Mouse (Mus musculus): Measurements from ENCODE around the gene Rps13.
"Not testable (repeated sequence)": the region's sequence is repeated elsewhere in the genome, so short reads cannot be mapped to it uniquely, and the experiment has no call there.

DNA sequence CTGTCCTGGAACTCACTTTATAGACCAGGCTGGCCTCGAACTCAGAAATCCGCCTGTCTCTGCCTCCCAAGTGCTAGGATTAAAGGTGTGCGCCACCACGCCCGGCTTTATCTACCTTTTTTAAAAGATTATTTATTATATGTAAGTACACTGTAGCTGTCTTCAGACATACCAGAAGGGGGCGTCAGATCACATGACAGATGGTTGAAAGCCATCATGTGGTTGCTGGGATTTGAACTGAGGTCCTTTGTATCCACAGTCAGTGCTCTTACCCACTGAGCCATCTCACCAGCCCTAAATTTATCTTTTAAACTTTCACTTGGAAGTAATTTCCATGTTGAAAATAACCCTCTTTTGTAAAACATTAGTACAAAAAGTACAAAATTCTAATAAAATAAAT is 45.2 kb upstream of the Rps13 start:
- not testable (repeated sequence) for TF ChIP-seq CTCF, EP300 (IDR thresholded peaks at IDR 0.05)

Data from lung, postnatal 0 days (tissue).